Mouse (Mus musculus) megakaryocyte-erythroid progenitor cell, adult 5-6 weeks (primary cell): ENCODE measurements around the gene Naga. TPM values are rescaled to one million over a fixed set of nuclear protein-coding genes. Genes with fewer than 3 reads are reported as not detected.
"Not testable (repeated sequence)": the region's sequence is repeated elsewhere in the genome, so short reads cannot be mapped to it uniquely, and the experiment has no call there.

Experiments
- ATAC-seq: replicated peaks from 2 replicates; pipeline ENCODE4 v1.8.0; 2016; ENCODE audit warnings: mild to moderate bottlenecking, inconsistent platforms; ENCODE audit not compliant: severe bottlenecking, poor library complexity, low FRiP score, low TSS enrichment
- total RNA-seq, 2 experiments: library from RNA; stranded (forward) in 1 of 2; stranded (reverse) in 1 of 2; fragments of 200-1000, 215-1000 nt in 1 of 2; fragments of >200 nt in 1 of 2; fragmentation: Nextera tagmentation in 1 of 2; gene quantifications; 2 replicates each; pipeline ENCODE4 v1.2.3; 2014 to 2017

Gene Naga
- total RNA-seq (2014; fragmentation: Nextera tagmentation) (16.9 and 34.9 TPM in 2 replicates), total RNA-seq (2017) (17.9 and 24.4 TPM in 2 replicates)

DNA sequence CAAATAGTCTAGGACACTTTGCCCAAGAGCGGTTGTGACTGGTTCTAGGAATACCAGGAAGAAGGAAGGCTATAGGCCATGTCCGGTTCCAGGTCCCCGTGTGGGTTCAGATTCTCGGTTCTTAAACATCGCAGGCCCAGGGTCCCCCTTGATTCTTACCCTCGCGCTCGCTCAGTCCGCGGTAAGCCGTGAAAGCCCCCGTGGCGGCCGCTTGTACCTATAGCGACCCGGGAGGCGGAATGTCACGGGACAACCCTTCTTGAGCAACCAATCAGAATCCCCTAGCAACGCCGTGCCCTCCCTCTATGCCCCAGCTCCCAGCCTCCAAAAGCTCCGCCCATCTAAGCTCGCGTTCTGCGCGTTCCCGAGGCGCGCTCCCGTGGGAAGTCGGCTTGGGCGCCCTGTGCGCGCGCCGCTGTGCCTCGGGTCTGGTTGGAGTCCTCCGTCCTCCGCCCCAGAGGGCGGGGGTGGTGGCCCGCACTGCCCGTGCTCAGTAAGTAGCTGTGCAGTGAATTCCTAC, at the start of gene Naga, which contains the start of the genes Pheta2 and Smdt1:
TSS of gene Naga (minus strand) at position 333 of the 520 bp plus-strand sequence.
TSS of gene Pheta2 (plus strand) at position 350 of the 520 bp plus-strand sequence.
TSS of gene Smdt1 (plus strand) at position 367 of the 520 bp plus-strand sequence.
- peak; percentile 76 for ATAC-seq

- no peak for ATAC-seq
Observed at GRCm38 (mm10) chr15:82385729-82386128, 47.0 kb upstream of the Naga start.

DNA sequence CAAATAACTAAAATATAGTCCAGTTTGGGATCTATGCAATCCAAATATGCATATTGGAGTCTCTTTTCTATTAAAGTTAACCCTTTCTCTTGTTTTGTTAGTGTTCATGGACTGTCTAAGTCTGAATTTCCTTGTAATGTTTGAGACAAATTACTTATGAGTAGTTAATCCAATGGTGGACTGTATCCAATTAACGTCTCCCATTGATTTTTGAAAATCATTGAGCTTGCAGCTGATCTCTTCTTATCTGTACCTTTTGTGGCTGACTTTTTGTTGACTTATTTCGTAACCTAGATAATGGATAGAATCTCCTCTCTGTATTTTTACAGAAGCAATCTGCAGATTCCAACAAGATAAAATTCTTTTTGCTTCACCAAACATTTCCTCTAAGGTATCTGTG, 43.7 kb upstream of the Naga start:
- no peak for ATAC-seq

GRCm38 (mm10) chr15:82380714-82381062, 42.0 kb upstream of the Naga start:
- ATAC-seq: no peak

- ATAC-seq: peak; percentile 78
Observed at GRCm38 (mm10) chr15:82379871-82380713, 41.4 kb upstream of the Naga start, which contains the start of gene Cyp2d22. TSS of gene Cyp2d22 (minus strand) at chr15:82380260.

DNA sequence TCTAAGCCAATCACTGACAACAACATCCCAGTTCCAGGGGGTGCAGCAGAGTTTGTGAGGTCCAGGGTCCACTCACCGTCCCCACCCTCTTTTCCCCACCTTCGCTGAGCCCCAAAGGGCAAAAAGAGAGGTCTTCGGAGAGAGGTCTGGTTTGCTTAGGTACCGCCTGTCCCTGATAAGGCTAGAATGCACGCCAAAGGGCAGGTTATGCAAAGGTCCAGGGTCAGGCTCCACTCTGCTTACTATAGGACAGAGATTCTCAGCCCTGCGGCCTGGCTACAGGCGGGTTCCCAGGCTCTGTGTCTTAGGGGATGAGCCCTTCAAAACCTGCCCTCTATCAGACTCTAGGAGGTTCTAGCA, 40.8 kb upstream of the Naga start:
- peak; percentile 26; the same call in 1 of the 2 replicates for ATAC-seq

GRCm38 (mm10) chr15:82378261-82379180, 39.8 kb upstream of the Naga start:
- ATAC-seq: no peak

- ATAC-seq: no peak
Observed at GRCm38 (mm10) chr15:82377701-82378100, 39.0 kb upstream of the Naga start.

DNA sequence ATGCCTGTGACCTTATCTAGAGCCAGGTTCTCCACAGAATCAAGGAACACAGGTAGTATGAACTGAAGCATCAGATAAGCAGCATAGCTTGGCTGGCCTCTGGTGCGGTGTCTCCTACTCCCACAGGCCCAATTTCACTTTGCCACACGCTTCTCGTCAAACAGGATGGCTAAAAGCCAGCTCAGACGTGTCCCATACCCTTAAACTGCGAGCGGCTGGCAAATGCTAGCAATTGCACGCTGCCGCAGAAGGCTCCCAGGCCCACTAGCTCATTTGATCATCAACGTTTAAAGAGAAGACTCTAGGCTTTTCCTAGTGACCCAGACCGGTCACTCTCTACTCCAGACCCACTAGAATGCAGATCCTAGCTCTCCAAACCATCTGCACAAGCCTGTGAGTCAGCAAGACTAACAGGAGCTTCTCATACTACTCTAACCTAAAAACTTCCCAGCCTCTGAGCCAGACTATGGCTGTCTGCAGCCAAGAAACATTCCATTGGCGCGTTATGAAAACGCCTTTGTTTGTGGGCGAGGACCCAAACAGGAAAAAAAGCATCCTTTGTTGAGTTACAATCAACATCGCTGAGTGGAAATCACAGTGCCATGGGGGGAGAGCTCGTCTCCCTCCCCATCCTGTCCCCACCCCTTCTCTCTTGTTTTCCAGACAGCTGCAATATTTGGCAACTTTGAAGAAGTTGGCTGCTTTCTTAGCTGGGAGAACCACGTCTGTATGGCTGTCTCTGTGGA, 37.8 kb upstream of the Naga start:
- ATAC-seq: no peak

- no peak for ATAC-seq
Observed at GRCm38 (mm10) chr15:82375855-82376254, 37.1 kb upstream of the Naga start.

GRCm38 (mm10) chr15:82374437-82374836, 35.7 kb upstream of the Naga start:
- no peak for ATAC-seq

DNA sequence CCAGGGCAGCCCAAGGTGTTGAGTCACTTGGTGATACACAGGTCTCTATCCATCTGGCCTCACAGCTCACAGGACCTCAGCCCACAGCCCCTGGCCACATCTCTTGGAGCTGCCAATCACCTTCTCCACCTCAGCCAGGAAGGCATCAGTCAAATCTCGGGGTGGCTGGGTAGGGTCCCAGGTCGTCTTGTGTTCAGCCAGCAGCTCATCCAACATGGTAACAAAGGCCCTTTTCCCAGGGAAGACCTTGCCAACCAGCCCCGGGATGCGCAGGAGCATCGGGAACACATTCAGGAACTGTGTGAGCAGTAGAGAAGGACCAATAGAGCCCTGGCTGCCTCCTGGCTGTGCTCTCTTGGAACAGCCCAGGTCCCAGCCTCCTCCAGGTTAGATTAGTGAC, 34.3 kb upstream of the Naga start:
- ATAC-seq: no peak

DNA sequence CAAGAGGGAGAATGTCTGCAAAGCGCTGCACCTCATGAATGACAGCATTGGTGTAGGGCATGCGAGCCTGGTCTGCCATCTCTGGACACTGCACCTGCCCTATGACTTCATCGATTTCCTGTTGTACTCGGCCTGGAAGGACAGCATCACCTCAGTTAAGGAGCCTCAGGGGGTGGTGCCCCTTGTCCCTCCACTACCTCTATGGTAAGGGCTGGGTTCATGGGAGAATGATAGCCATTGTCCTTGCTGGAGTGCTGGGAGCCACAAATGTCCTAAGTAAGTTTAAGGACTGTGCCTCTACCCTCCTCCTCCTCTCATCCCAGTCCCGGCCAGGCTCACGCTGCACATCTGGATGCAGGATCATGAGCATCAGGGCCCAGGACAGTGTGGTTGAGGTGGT, 33.7 kb upstream of the Naga start:
- ATAC-seq: no peak

DNA sequence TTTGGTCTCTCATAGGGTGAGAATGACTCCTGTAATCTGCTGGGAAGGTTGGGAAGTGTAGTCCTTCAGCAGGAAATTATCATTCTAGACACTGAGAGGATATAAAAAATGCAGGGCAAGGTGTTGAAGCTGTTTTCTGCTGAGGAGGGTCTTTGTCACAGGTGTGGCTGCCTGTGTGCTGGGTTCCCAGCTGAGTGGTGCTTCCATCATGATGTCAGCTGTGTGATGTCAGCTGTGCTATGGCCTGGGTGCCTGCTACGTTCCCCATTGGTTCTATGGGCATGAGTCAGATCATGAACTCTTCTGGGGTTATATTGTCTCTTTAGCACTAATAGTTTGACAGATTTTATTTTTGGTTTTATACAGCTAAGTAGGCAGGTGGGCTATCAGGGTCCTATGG, 30.1 kb upstream of the Naga start:
- no peak for ATAC-seq

- no peak for ATAC-seq
Observed at GRCm38 (mm10) chr15:82368146-82368545, 29.4 kb upstream of the Naga start.

- ATAC-seq: not testable (repeated sequence)
Observed at GRCm38 (mm10) chr15:82364561-82364960, 25.8 kb upstream of the Naga start.

GRCm38 (mm10) chr15:82363801-82364200, 25.1 kb upstream of the Naga start:
- ATAC-seq: not testable (repeated sequence)

DNA sequence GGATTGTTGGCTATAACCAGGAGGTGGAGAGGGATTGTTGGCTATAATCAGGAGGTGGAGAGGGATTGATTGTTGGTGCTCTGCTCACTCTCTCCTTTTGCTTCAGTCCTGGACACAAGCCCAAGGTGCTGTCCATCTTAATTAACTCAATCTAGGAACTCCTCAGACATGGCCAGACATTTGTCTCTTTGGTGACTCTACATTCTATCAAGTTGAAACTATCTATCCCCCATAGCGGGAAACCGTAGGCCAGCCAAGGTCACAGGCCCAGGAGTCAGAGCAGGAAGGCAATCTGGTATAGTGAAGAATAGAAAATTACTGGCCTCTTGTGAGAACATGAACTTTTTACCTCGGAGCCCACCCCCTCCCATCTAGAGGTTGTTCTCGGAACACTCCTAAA, 23.5 kb upstream of the Naga start:
- ATAC-seq: no peak

GRCm38 (mm10) chr15:82361459-82362018, 22.8 kb upstream of the Naga start:
- peak; percentile 85 for ATAC-seq
